Mouse (Mus musculus): ENCODE data around the gene Stoml1. TPM values are rescaled to one million over a fixed set of nuclear protein-coding genes. Genes with fewer than 3 reads are reported as not detected.
"Not testable (repeated sequence)": the region's sequence is repeated elsewhere in the genome, so short reads cannot be mapped to it uniquely, and the experiment has no call there.

The Stoml1 gene
- polyA plus RNA-seq, 1 experiment from 2014 or later = 4.1 TPM

GRCm38 (mm10) chr9:58243696-58244095 lies 9.3 kb upstream of the Stoml1 start:
- Histone ChIP-seq H3K4me2 (peak overlapping the region; percentile 68; the same call in 1 of the 2 replicates), H3K4me1 (replicated peaks) (peaks cover 68% of the 10 kb centered on the region), H3K36me3 (replicated peaks) (peaks cover 66% of the 10 kb centered on the region), H3K27me3 (no peaks in the 10 kb centered on the region), H3K9me3 (replicated peaks) (no peaks in the 10 kb centered on the region), H3K4me3 (replicated peaks) (no peak overlapping the region), H3K9ac (no peak overlapping the region), H3K27ac (replicated peaks) (0 out of 2 replicates have a peak overlapping the region, but pooled peaks have one; percentile 35)
- ATAC-seq (ENCODE audit: insufficient read depth) = no peak
- WGBS (ENCODE audit: insufficient replicate concordance) = 77% methylated on average over 6 of the region's 6 CpGs

DNA sequence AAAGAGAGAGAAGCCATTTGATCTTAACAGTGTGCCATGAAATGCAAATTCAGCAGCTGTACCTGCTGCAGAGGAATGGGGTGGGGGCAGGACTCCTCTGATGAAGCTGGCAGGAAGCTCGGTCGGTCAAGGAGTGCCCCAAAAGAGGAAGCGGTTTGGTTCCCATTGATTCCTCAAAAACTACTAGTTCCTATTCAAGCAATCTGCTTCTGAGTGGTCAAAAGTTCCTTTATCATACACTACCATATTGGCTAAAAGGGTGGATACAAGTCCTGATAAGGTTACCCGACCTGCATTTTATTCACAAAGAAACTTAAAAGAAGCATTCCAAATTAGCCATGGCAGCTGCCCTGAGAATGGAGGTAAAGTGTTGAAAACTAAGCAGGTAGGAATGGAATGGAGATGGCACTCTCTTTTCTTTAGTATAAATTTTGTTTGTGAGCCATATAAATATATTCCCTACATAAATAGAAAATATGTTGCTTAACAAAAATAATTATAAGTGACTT lies 6.8 kb upstream of the Stoml1 start:
- H3K9ac ChIP-seq = peak overlapping the region; percentile 79; the same call in 1 of the 2 replicates
- H3K27ac ChIP-seq (replicated peaks) = peak overlapping the region; percentile 95
- H3K36me3 ChIP-seq (replicated peaks) = peaks cover 47% of the 10 kb centered on the region
- H3K9me3 ChIP-seq (replicated peaks) = no peaks in the 10 kb centered on the region
- H3K4me2 ChIP-seq = peak overlapping the region; percentile 88
- peaks cover 80% of the 10 kb centered on the region for H3K4me1 ChIP-seq (replicated peaks)
- peak overlapping the region; percentile 75 for H3K4me3 ChIP-seq (replicated peaks)
- H3K27me3 ChIP-seq = no peaks in the 10 kb centered on the region
- ATAC-seq (ENCODE audit: insufficient read depth) = peak; percentile 43; the same call in 1 of the 2 replicates
- WGBS (ENCODE audit: insufficient replicate concordance) = 2% methylated on average over 4 of the region's 4 CpGs

- 4% methylated on average over 25 of the region's 25 CpGs for WGBS (ENCODE audit: insufficient replicate concordance)
- peaks cover 75% of the 10 kb centered on the region for H3K4me1 ChIP-seq (replicated peaks)
Observed at GRCm38 (mm10) chr9:58247064-58247759, 5.8 kb upstream of the Stoml1 start.

GRCm38 (mm10) chr9:58248746-58249413 lies 4.1 kb upstream of the Stoml1 start:
- peak; percentile 24; the same call in 1 of the 2 replicates for ATAC-seq (ENCODE audit: insufficient read depth)
- Histone ChIP-seq H3K9me3 (replicated peaks) (no peaks in the 10 kb centered on the region), H3K4me3 (replicated peaks) (peak overlapping the region; percentile 75), H3K4me2 (peak overlapping the region; percentile 88), H3K27me3 (no peaks in the 10 kb centered on the region), H3K4me1 (replicated peaks) (peaks cover 74% of the 10 kb centered on the region), H3K9ac (peak overlapping the region; percentile 79), H3K27ac (replicated peaks) (peak overlapping the region; percentile 95), H3K36me3 (replicated peaks) (peaks cover 20% of the 10 kb centered on the region)
- 2% methylated on average over 7 of the region's 7 CpGs for WGBS (ENCODE audit: insufficient replicate concordance)

More at GRCm38 (mm10) chr9:58247064-58247759, 5.8 kb upstream of the Stoml1 start:
- peak overlapping the region; percentile 75 for H3K4me3 ChIP-seq (replicated peaks)
- peak; percentile 81 for ATAC-seq (ENCODE audit: insufficient read depth)
- peak overlapping the region; percentile 95 for H3K27ac ChIP-seq (replicated peaks)
- peaks cover 36% of the 10 kb centered on the region for H3K36me3 ChIP-seq (replicated peaks)
- H3K4me2 ChIP-seq = peak overlapping the region; percentile 88
- H3K9ac ChIP-seq = peak overlapping the region; percentile 79
- H3K27me3 ChIP-seq = no peaks in the 10 kb centered on the region
- H3K9me3 ChIP-seq (replicated peaks) = no peaks in the 10 kb centered on the region

DNA sequence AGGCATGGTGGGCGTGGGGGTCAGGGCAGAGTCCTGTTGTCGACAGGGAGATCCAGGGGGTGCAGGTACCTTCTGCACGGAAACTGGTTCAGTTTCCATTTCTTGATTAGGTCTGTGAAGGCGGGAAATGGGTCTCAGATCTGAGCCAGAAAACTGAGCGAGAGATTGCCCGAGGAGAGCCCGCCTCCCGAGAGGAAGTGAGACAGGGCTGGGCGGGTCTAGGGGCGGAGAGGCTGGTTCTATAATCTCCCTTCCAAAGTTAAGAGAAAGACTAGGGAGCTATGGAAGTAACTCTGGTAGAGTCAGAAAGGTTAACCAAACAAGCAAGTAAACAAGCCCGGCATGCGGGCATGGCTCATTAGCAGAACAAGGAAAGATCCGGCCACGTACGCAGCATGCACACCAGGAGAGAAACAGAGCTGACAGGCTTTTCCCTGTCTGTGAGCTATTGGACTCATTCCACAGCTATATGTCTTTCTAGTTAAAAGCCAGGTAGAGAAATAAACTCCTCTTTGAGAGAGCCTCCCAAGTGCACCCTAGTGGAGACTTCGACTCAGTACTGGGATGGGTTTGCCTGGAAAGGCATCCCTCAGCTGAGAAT lies 3.3 kb upstream of the Stoml1 start, which contains the start of gene Pml:
Pml (minus strand) TSS at position 195 of the 601 bp plus-strand sequence.
- WGBS (ENCODE audit: insufficient replicate concordance) = under 1% methylated on average over 16 of the region's 16 CpGs
- H3K27me3 ChIP-seq = no peaks in the 10 kb centered on the region
- H3K4me2 ChIP-seq = peak within 1 kb of the TSS; percentile 88
- H3K4me3 ChIP-seq (replicated peaks) = peak within 1 kb of the TSS; percentile 75
- H3K9me3 ChIP-seq (replicated peaks) = no peaks in the 10 kb centered on the region
- ATAC-seq (ENCODE audit: insufficient read depth) = peak; percentile 62
- H3K9ac ChIP-seq = peak within 1 kb of the TSS; percentile 79
- peak within 1 kb of the TSS; percentile 95 for H3K27ac ChIP-seq (replicated peaks)
- H3K36me3 ChIP-seq (replicated peaks) = peaks cover 12% of the 10 kb centered on the region
- peaks cover 72% of the 10 kb centered on the region for H3K4me1 ChIP-seq (replicated peaks)

- peak overlapping the region; percentile 79 for H3K9ac ChIP-seq
- H3K4me2 ChIP-seq = peak overlapping the region; percentile 88
- peaks cover 71% of the 10 kb centered on the region for H3K4me1 ChIP-seq (replicated peaks)
- H3K4me3 ChIP-seq (replicated peaks) = peak overlapping the region; percentile 75
- H3K36me3 ChIP-seq (replicated peaks) = peaks cover 5% of the 10 kb centered on the region
- no peak for ATAC-seq (ENCODE audit: insufficient read depth)
- H3K9me3 ChIP-seq (replicated peaks) = no peaks in the 10 kb centered on the region
- H3K27me3 ChIP-seq = no peaks in the 10 kb centered on the region
- WGBS (ENCODE audit: insufficient replicate concordance) = 79% methylated on average over 8 of the region's 8 CpGs
- H3K27ac ChIP-seq (replicated peaks) = peak overlapping the region; percentile 95
Observed at GRCm38 (mm10) chr9:58250322-58250721, 2.6 kb upstream of the Stoml1 start.

GRCm38 (mm10) chr9:58250730-58251129 lies 2.2 kb upstream of the Stoml1 start:
- not testable (repeated sequence) for H3K4me3 ChIP-seq (replicated peaks); ATAC-seq (ENCODE audit: insufficient read depth)
- WGBS (ENCODE audit: insufficient replicate concordance) = 87% methylated on average over 1 of the region's 1 CpGs

GRCm38 (mm10) chr9:58253805-58254122 lies 800 bp downstream of the Stoml1 start:
- Histone ChIP-seq H3K4me3 (replicated peaks) (peak overlapping the region; percentile 66), H3K4me1 (replicated peaks) (peaks cover 56% of the 10 kb centered on the region), H3K27ac (replicated peaks) (peak overlapping the region; percentile 86), H3K9ac (peak overlapping the region; percentile 76), H3K4me2 (peak overlapping the region; percentile 96)
- ATAC-seq (ENCODE audit: insufficient read depth); H3K36me3 ChIP-seq (replicated peaks); H3K9me3 ChIP-seq (replicated peaks); H3K27me3 ChIP-seq: not testable (repeated sequence)
- WGBS (ENCODE audit: insufficient replicate concordance) = 59% methylated on average over 5 of the region's 5 CpGs

More at GRCm38 (mm10) chr9:58250730-58251129, 2.2 kb upstream of the Stoml1 start:
- Histone ChIP-seq H3K27ac (replicated peaks) (peak overlapping the region; percentile 95), H3K9ac (0 out of 2 replicates have a peak overlapping the region, but pooled peaks have one; percentile 79), H3K4me1 (replicated peaks) (peaks cover 74% of the 10 kb centered on the region)
- H3K36me3 ChIP-seq (replicated peaks); H3K27me3 ChIP-seq; H3K9me3 ChIP-seq (replicated peaks); H3K4me2 ChIP-seq: not testable (repeated sequence)

DNA sequence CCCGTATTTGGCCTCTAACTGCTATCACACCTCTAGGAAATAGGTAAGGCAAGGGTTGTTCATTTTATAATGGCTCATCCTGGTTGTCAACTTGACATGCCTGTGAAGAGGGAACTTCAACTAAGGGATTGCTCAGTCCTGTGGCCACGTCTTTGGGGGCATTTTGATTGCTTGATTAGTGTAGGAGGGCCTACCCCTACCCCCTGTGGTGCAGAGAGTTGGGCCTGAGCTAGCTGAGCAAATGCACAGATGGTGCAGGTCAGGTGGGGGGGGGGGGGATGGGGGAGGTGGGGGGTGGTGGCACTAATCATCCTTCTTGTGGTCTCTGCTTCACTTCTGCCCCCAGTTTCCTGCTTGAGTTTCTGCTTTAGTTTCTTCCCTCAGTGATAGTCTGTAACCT lies 2.1 kb downstream of the Stoml1 start:
- Histone ChIP-seq H3K9me3 (replicated peaks) (no peaks in the 10 kb centered on the region), H3K27ac (replicated peaks) (no peak overlapping the region), H3K4me1 (replicated peaks) (peaks cover 50% of the 10 kb centered on the region), H3K4me2 (no peak overlapping the region), H3K9ac (no peak overlapping the region), H3K36me3 (replicated peaks) (peaks cover under 1% of the 10 kb centered on the region; the same call in 1 of the 2 replicates), H3K4me3 (replicated peaks) (no peak overlapping the region), H3K27me3 (no peaks in the 10 kb centered on the region)
- WGBS (ENCODE audit: insufficient replicate concordance) = 39% methylated on average over 2 of the region's 2 CpGs
- no peak for ATAC-seq (ENCODE audit: insufficient read depth)

- Histone ChIP-seq H3K9ac (no peak overlapping the region), H3K4me3 (replicated peaks) (no peak overlapping the region)
- 59% methylated on average over 10 of the region's 10 CpGs for WGBS (ENCODE audit: insufficient replicate concordance)
Observed at GRCm38 (mm10) chr9:58255704-58256685, 3.0 kb downstream of the Stoml1 start.

More at GRCm38 (mm10) chr9:58255704-58256685, 3.0 kb downstream of the Stoml1 start:
- no peaks in the 10 kb centered on the region for H3K9me3 ChIP-seq (replicated peaks)
- peaks cover 42% of the 10 kb centered on the region for H3K4me1 ChIP-seq (replicated peaks)
- H3K4me2 ChIP-seq = no peak overlapping the region
- H3K27ac ChIP-seq (replicated peaks) = no peak overlapping the region
- H3K27me3 ChIP-seq = no peaks in the 10 kb centered on the region
- no peak for ATAC-seq (ENCODE audit: insufficient read depth)
- H3K36me3 ChIP-seq (replicated peaks) = peaks cover 3% of the 10 kb centered on the region; the same call in 1 of the 2 replicates
